In the genomic region with DNA sequence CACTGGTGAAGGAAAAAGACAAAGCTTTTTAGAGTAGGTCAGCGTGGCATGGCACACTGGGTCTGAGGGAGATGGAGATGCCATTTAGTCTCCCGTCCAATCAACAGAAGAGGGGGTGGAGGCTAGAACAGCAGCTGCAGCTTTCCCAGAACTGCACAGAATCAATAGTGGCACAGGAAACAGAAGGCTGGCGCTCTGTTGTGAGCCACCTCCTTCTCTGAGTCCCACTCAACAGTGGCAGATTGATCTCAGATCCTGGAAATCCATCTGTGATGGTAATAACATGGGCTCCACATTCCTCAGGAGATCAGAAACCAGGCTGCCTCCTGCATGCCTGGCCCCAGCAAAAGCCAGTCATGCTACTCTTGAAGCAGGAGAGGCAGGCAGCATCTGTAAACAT, we compare ENCODE assay signal across 15 mouse cellular contexts.
DNase-seq lines count a peak whose midpoint lies in the region; ATAC-seq and TF ChIP-seq lines count a peak whose summit lies in the region.
"Had no signal": no experiment of that assay in that cellular context is flagged by ENCODE, and none has a peak within 500 bp of the region (broad histone marks: within the 10 kb centered on the region; RNA-seq: fewer than 3 reads in every experiment).

No protein-coding gene starts in this region.

- no peak overlapping the region for H3K4me2 ChIP-seq in midbrain, embryonic 14.5 days (ENCODE audit: low read length)
- H3K4me2 ChIP-seq in hindbrain, embryonic 16.5 days (ENCODE audit: low read length) = no peak overlapping the region

- H3K36me3 ChIP-seq in midbrain, embryonic 14.5 days (ENCODE audit: control insufficient read depth, insufficient read depth, low read length) = no peaks in the 10 kb centered on the region
- H3K36me3 ChIP-seq in midbrain, embryonic 10.5 days = no peaks in the 10 kb centered on the region
- H3K36me3 ChIP-seq in hindbrain, embryonic 16.5 days (ENCODE audit: control insufficient read depth, insufficient read depth, low read length) = no peaks in the 10 kb centered on the region

- H3K9me3 ChIP-seq in midbrain, embryonic 14.5 days (ENCODE audit: control insufficient read depth, low read length) = no peaks in the 10 kb centered on the region
- no peaks in the 10 kb centered on the region for H3K9me3 ChIP-seq in midbrain, embryonic 10.5 days (replicated peaks)
- H3K9me3 ChIP-seq in hindbrain, embryonic 16.5 days (ENCODE audit: control insufficient read depth, low read length) = no peaks in the 10 kb centered on the region

- no peak for ATAC-seq in midbrain, embryonic 14.5 days (ENCODE audit: low FRiP score, low TSS enrichment)
- ATAC-seq in hindbrain, embryonic 16.5 days = 0 out of 2 replicates have a peak, but pooled peaks have one; percentile 42
- ATAC-seq: CD4-positive, CD25-positive, alpha-beta regulatory T cell, adult 4 months; midbrain, embryonic 16.5 days had no signal

- no peaks in the 10 kb centered on the region for H3K27me3 ChIP-seq in midbrain, embryonic 14.5 days (ENCODE audit: control insufficient read depth, insufficient read depth, low read length)
- H3K27me3 ChIP-seq in midbrain, embryonic 10.5 days (ENCODE audit: low read depth, poor library complexity, severe bottlenecking) = no peaks in the 10 kb centered on the region
- no peaks in the 10 kb centered on the region for H3K27me3 ChIP-seq in hindbrain, embryonic 16.5 days (replicated peaks; ENCODE audit: control insufficient read depth, insufficient read depth, low read length)

- H3K4me1 ChIP-seq in midbrain, embryonic 14.5 days (ENCODE audit: control insufficient read depth, insufficient read depth, low read length) = no peaks in the 10 kb centered on the region
- 0 out of 2 replicates have a peak, but pooled peaks cover 6% of the 10 kb centered on the region for H3K4me1 ChIP-seq in midbrain, embryonic 10.5 days
- H3K4me1 ChIP-seq in hindbrain, embryonic 16.5 days (ENCODE audit: control insufficient read depth, insufficient read depth, low read depth, low read length) = no peaks in the 10 kb centered on the region

- WGBS in midbrain, embryonic 14.5 days = 47% methylated on average over 3 of the region's 3 CpGs
- WGBS in midbrain, embryonic 10.5 days = 62% methylated on average over 3 of the region's 3 CpGs
- WGBS in hindbrain, embryonic 16.5 days = 49% methylated on average over 3 of the region's 3 CpGs

- intact Hi-C loops in left cerebral cortex, adult 2 months (cut with DNase I) = no loop called here

- no peak for TF ChIP-seq CTCF in left cerebral cortex, adult 2 months (IDR thresholded peaks at IDR 0.05)

- no peak overlapping the region for H3K9ac ChIP-seq in midbrain, embryonic 14.5 days (replicated peaks; ENCODE audit: low read length)
- H3K9ac ChIP-seq in hindbrain, embryonic 16.5 days (ENCODE audit: low read depth, low read length) = no peak overlapping the region

- DNase-seq in midbrain, embryonic 14.5 days = peak; percentile 11
- DNase-seq in midbrain, embryonic 10.5 days (ENCODE audit: low spot score) = no peak
- peak; percentile 11 to 15 for DNase-seq in left cerebral cortex, adult 2 months (ENCODE audit: extremely low spot score in 1 of 2, low spot score in 2 of 2)
- peak; percentile 38 for DNase-seq in right cerebral cortex, postnatal 25 days
- DNase-seq in testis, postnatal 10 days (ENCODE audit: low spot score) = no peak
- no peak for DNase-seq in thymus, postnatal 14 days
- DNase-seq in urinary bladder, adult 2 months (ENCODE audit: low spot score) = no peak
- DNase-seq: adrenal gland, postnatal 25 days; cerebellum, postnatal 25 days; heart, postnatal 4 days; kidney, postnatal 14 days; lung, adult 18-20 months had no signal

- H3K4me3 ChIP-seq in midbrain, embryonic 14.5 days (replicated peaks; ENCODE audit: low read depth, low read length) = no peak overlapping the region
- no peak overlapping the region for H3K4me3 ChIP-seq in midbrain, embryonic 10.5 days
- no peak overlapping the region for H3K4me3 ChIP-seq in hindbrain, embryonic 16.5 days (ENCODE audit: low read length)
- H3K4me3 ChIP-seq in left cerebral cortex, adult 2 months = no peak overlapping the region

- no peak overlapping the region for H3K27ac ChIP-seq in midbrain, embryonic 14.5 days (replicated peaks; ENCODE audit: low read depth, low read length)
- H3K27ac ChIP-seq in midbrain, embryonic 10.5 days (replicated peaks) = no peak overlapping the region
- no peak overlapping the region for H3K27ac ChIP-seq in hindbrain, embryonic 16.5 days (ENCODE audit: low read depth, low read length)
- H3K27ac ChIP-seq in left cerebral cortex, adult 2 months = no peak overlapping the region

Comparison
In these comparisons a context has a peak if more than half of its experiments do, and no peak if none do; other contexts are left out.
1. DNase-seq: peak in midbrain, embryonic 14.5 days (single experiment), left cerebral cortex, adult 2 months (2 of 2) and right cerebral cortex, postnatal 25 days (single experiment); none in midbrain, embryonic 10.5 days (single experiment), testis, postnatal 10 days (single experiment), thymus, postnatal 14 days (single experiment) and urinary bladder, adult 2 months (single experiment).